ENCODE assay signal across 32 mouse cellular contexts in the genomic region with DNA sequence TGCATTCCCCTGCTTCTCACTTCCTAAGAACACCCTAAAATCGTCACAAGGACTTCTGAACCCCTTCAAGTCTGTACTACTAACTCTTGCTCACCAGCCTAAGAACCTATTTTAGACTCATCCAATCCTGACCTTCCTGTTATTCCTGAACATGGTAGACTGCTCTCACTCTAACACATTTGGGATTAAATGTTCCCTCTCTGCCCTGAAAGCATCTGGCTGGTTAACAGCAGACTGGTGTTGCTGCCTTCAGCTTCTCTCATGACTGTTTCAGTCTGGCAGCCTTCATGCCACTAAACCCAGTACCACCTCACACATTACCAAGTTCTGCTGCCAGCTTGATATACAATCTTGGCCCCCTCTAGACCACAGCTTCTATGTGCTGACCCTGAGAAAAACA. TPM values are rescaled to one million over a fixed set of nuclear protein-coding genes. Genes with fewer than 3 reads are reported as not detected.
"Had no signal": no experiment of that assay in that cellular context is flagged by ENCODE, and none has a peak within 500 bp of the region (broad histone marks: within the 10 kb centered on the region; RNA-seq: fewer than 3 reads in every experiment).

No protein-coding gene starts in this region.

- DNase-seq: left cerebral cortex, postnatal 4 days; liver; liver, embryonic 13.5 days; liver, postnatal 0 days; lung, adult 18-20 months; lung, adult 2 months; lung, embryonic 14.5 days; lung, postnatal 10 days; lung, postnatal 14 days; lung, postnatal 36 days; lung, postnatal 4 days; midbrain, embryonic 14.5 days had no signal

- H3K27ac ChIP-seq: limb, embryonic 10.5 days; limb, embryonic 12.5 days; limb, embryonic 13.5 days; limb, embryonic 15.5 days; liver, embryonic 12.5 days; liver, embryonic 13.5 days; liver, embryonic 14.5 days; liver, embryonic 15.5 days; lung, embryonic 15.5 days; macrophage; midbrain, embryonic 10.5 days; midbrain, embryonic 12.5 days; midbrain, embryonic 13.5 days; midbrain, embryonic 15.5 days; neural tube, embryonic 12.5 days had no signal

- H3K4me3 ChIP-seq: limb, embryonic 10.5 days; limb, embryonic 12.5 days; limb, embryonic 13.5 days; limb, embryonic 15.5 days; liver, embryonic 12.5 days; liver, embryonic 13.5 days; liver, embryonic 15.5 days; lung, embryonic 15.5 days; megakaryocyte, embryonic 14.5 days; midbrain, embryonic 10.5 days; midbrain, embryonic 12.5 days; midbrain, embryonic 13.5 days; midbrain, embryonic 15.5 days; myocyte; neural tube, embryonic 12.5 days had no signal

RNA-seq across cellular contexts. Expression of a gene that starts 34.4 kb away (rescaled TPM):
- total RNA-seq: liver, adult 2 months; megakaryocyte progenitor cell, adult 5-6 weeks; megakaryocyte, adult 5-6 weeks; monocyte, adult 5-6 weeks had no signal
- polyA plus RNA-seq: liver, adult 2 months; macrophage had no signal
